Mouse (Mus musculus) hindbrain, postnatal 0 days (tissue): ENCODE results near the gene Rnf115. TPM values are rescaled to one million over a fixed set of nuclear protein-coding genes. Genes with fewer than 3 reads are reported as not detected.

Experiments used
- ATAC-seq: fragments of 200-750 bp; cut with Nextera tagmentation; 2 replicates; pipeline ENCODE4 v1.8.0; 2017; ENCODE audit warnings: mild to moderate bottlenecking, moderate TSS enrichment, moderate library complexity
- DNase-seq: peaks from one replicate; pipeline ENCODE4 v3.0.0-alpha.2; 2015; ENCODE audit warnings: low spot score
- H3K27ac ChIP-seq: fragments of 300-500 bp; sonication (generic); 2 replicates; pipeline ENCODE4 v1.5.1; 2014; ENCODE audit warnings: mild to moderate bottlenecking
- H3K27me3 ChIP-seq: fragments of 300-500 bp; sonication (generic); 2 replicates; pipeline ENCODE4 v1.6.1; 2014; ENCODE audit warnings: low read length, mixed read lengths; ENCODE audit not compliant: insufficient read depth
- H3K36me3 ChIP-seq: fragments of 300-500 bp; sonication (generic); 2 replicates; pipeline ENCODE4 v1.6.1; 2014; ENCODE audit warnings: low read length, mixed read lengths; ENCODE audit not compliant: insufficient read depth
- H3K4me1 ChIP-seq: fragments of 300-500 bp; sonication (generic); 2 replicates; pipeline ENCODE4 v1.6.1; 2014; ENCODE audit warnings: antibody characterized with exemption, low read length, mixed read lengths; ENCODE audit not compliant: insufficient read depth
- H3K4me2 ChIP-seq: fragments of 300-500 bp; sonication (generic); 2 replicates; pipeline ENCODE4 v1.6.1; 2014; ENCODE audit warnings: low read depth, mild to moderate bottlenecking, low read length, moderate library complexity, mixed read lengths
- H3K4me3 ChIP-seq: fragments of 300-500 bp; sonication (generic); 2 replicates; pipeline ENCODE4 v1.5.1; 2014; ENCODE audit warnings: low read length
- H3K9ac ChIP-seq: fragments of 300-500 bp; sonication (generic); replicated peaks from 2 replicates; pipeline ENCODE4 v1.6.1; 2014; ENCODE audit warnings: mild to moderate bottlenecking, low read length, moderate library complexity, mixed read lengths
- H3K9me3 ChIP-seq: fragments of 300-500 bp; sonication (generic); 2 replicates; pipeline ENCODE4 v1.6.1; 2016; ENCODE audit warnings: low read length, mixed read lengths
- CTCF ChIP-seq: IDR thresholded peaks from 2 replicates; pipeline ENCODE4 v1.5.1; 2016; ENCODE audit warnings: antibody characterized with exemption, control low read depth, low read depth
- WGBS: fragments of 180-500 bp; shearing (Covaris S2); extraction: QIAGEN DNeasy Blood & Tissue Kit; methylation state at CpG from one replicate; pipeline ENCODE4 v1.1.7; 2014; 5-methylcytosine and 5-hydroxymethylcytosine counted together
- polyA plus RNA-seq: library from polyadenylated mRNA; unstranded; fragments of >200 nt; fragmentation: Nextera tagmentation; extraction: Ambion mirVana; gene quantifications from 2 replicates; pipeline ENCODE4 v1.2.1, GENCODE M21; 2015
- total RNA-seq: library from RNA; depleted of rRNA; stranded (reverse); fragments of >200 nt; gene quantifications from 2 replicates; pipeline ENCODE4 v1.2.3, GENCODE M21; 2014; rRNA removed

The Rnf115 gene
- total and polyA plus RNA-seq, 2 experiments from 2014 or later, result 53.8 to 81.2 TPM

GRCm38 (mm10) chr3:96834587-96835348, 107.3 kb downstream of the Rnf115 start:
- Histone ChIP-seq H3K4me3 (no peak overlapping the region), H3K27me3 (no peaks in the 10 kb centered on the region), H3K4me1 (no peaks in the 10 kb centered on the region), H3K9ac (no peak overlapping the region), H3K4me2 (no peak overlapping the region), H3K36me3 (no peaks in the 10 kb centered on the region), H3K9me3 (no peaks in the 10 kb centered on the region), H3K27ac (no peak overlapping the region)
- no peak for DNase-seq
- ATAC-seq, result no peak
- WGBS, result 72% methylated on average over 7 of the region's 7 CpGs
- TF ChIP-seq CTCF, result no peak

GRCm38 (mm10) chr3:96836414-96836813, 109.0 kb downstream of the Rnf115 start:
- no peak for ATAC-seq
- WGBS, result 54% methylated on average over 2 of the region's 2 CpGs

GRCm38 (mm10) chr3:96838996-96839645, 111.7 kb downstream of the Rnf115 start:
- DNase-seq (no peak), ATAC-seq (no peak)
- Histone ChIP-seq H3K4me1 (no peaks in the 10 kb centered on the region), H3K4me3 (no peak overlapping the region), H3K9ac (no peak overlapping the region), H3K9me3 (no peaks in the 10 kb centered on the region), H3K27ac (no peak overlapping the region), H3K36me3 (no peaks in the 10 kb centered on the region), H3K4me2 (no peak overlapping the region), H3K27me3 (no peaks in the 10 kb centered on the region)
- WGBS, result 83% methylated on average over 7 of the region's 7 CpGs
- TF ChIP-seq CTCF, result no peak

More at GRCm38 (mm10) chr3:96836414-96836813, 109.0 kb downstream of the Rnf115 start:
- H3K9ac ChIP-seq, result no peak overlapping the region
- no peak overlapping the region for H3K27ac ChIP-seq
- no peaks in the 10 kb centered on the region for H3K36me3 ChIP-seq
- H3K27me3 ChIP-seq, result no peaks in the 10 kb centered on the region
- no peak overlapping the region for H3K4me2 ChIP-seq
- no peak for TF ChIP-seq CTCF
- H3K9me3 ChIP-seq, result no peaks in the 10 kb centered on the region
- no peaks in the 10 kb centered on the region for H3K4me1 ChIP-seq
- no peak for DNase-seq
- no peak overlapping the region for H3K4me3 ChIP-seq

Other genes starting within 250 kb of the Rnf115 start
- gene Hfe2, start 202.5 kb upstream of the Rnf115 start, total RNA-seq, result 0.78 and 1.9 TPM in 2 replicates
- 2.1 and 2.5 TPM in 2 replicates for gene Hfe2, start 202.5 kb upstream of the Rnf115 start, polyA plus RNA-seq
- 192 and 222 TPM in 2 replicates for gene Txnip, start 169.7 kb upstream of the Rnf115 start, total RNA-seq
- 133 and 148 TPM in 2 replicates for gene Txnip, start 169.7 kb upstream of the Rnf115 start, polyA plus RNA-seq
- not detected in 2 replicates for gene Gm16253, start 150.7 kb upstream of the Rnf115 start, total RNA-seq
- gene Gm16253, start 150.7 kb upstream of the Rnf115 start, polyA plus RNA-seq, result 0.48 and 0.96 TPM in 2 replicates
- gene Polr3gl, start 133.5 kb upstream of the Rnf115 start, total RNA-seq, result 10.7 and 11.2 TPM in 2 replicates
- 31.9 and 32.9 TPM in 2 replicates for gene Polr3gl, start 133.5 kb upstream of the Rnf115 start, polyA plus RNA-seq
- 26.4 and 29.6 TPM in 2 replicates for gene Ankrd34a, start 131.0 kb upstream of the Rnf115 start, total RNA-seq
- 14.2 and 15.3 TPM in 2 replicates for gene Ankrd34a, start 131.0 kb upstream of the Rnf115 start, polyA plus RNA-seq
- gene Lix1l, start 126.5 kb upstream of the Rnf115 start, total RNA-seq, result 45.0 and 48.4 TPM in 2 replicates
- gene Lix1l, start 126.5 kb upstream of the Rnf115 start, polyA plus RNA-seq, result 3.9 and 5.2 TPM in 2 replicates
- 14.9 and 17.0 TPM in 2 replicates for gene Rbm8a, start 97.7 kb upstream of the Rnf115 start, total RNA-seq
- 114 TPM in 2 replicates for gene Rbm8a, start 97.7 kb upstream of the Rnf115 start, polyA plus RNA-seq
- gene Pex11b, start 92.3 kb upstream of the Rnf115 start, total RNA-seq, result 47.1 and 63.9 TPM in 2 replicates
- 66.9 and 67.3 TPM in 2 replicates for gene Pex11b, start 92.3 kb upstream of the Rnf115 start, polyA plus RNA-seq
- 0.32 TPM in 1 of 2 replicates, not detected in the other for gene Gm42957, start 92.2 kb upstream of the Rnf115 start, total RNA-seq
- 0.15 TPM in 1 of 2 replicates, not detected in the other for gene Gm42957, start 92.2 kb upstream of the Rnf115 start, polyA plus RNA-seq
- 2.3 and 2.6 TPM in 2 replicates for gene Itga10, start 82.1 kb upstream of the Rnf115 start, total RNA-seq
- 0.79 and 1.4 TPM in 2 replicates for gene Itga10, start 82.1 kb upstream of the Rnf115 start, polyA plus RNA-seq
- gene Ankrd35, start 57.5 kb upstream of the Rnf115 start, total RNA-seq, result 2.1 and 6.4 TPM in 2 replicates
- 2.8 and 3.0 TPM in 2 replicates for gene Ankrd35, start 57.5 kb upstream of the Rnf115 start, polyA plus RNA-seq
- 37.5 and 46.1 TPM in 2 replicates for gene Pias3, start 31.3 kb upstream of the Rnf115 start, total RNA-seq
- 41.3 and 44.3 TPM in 2 replicates for gene Pias3, start 31.3 kb upstream of the Rnf115 start, polyA plus RNA-seq
- 13.0 and 13.4 TPM in 2 replicates for gene Nudt17, start 19.1 kb upstream of the Rnf115 start, total RNA-seq
- 17.6 and 17.8 TPM in 2 replicates for gene Nudt17, start 19.1 kb upstream of the Rnf115 start, polyA plus RNA-seq
- 10.9 and 11.7 TPM in 2 replicates for gene Polr3c, start within 50 bp of the Rnf115 start, total RNA-seq
- 26.3 and 29.1 TPM in 2 replicates for gene Polr3c, start within 50 bp of the Rnf115 start, polyA plus RNA-seq
- gene Pdzk1, start 101.6 kb downstream of the Rnf115 start, total RNA-seq, result 0.05 TPM in 1 of 2 replicates, not detected in the other
- gene Pdzk1, start 101.6 kb downstream of the Rnf115 start, polyA plus RNA-seq, result 0.24 TPM in 1 of 2 replicates, not detected in the other
- gene Cd160, start 101.7 kb downstream of the Rnf115 start, total RNA-seq, result not detected in 2 replicates
- gene Cd160, start 101.7 kb downstream of the Rnf115 start, polyA plus RNA-seq, result 0.06 and 0.13 TPM in 2 replicates
- 1.2 and 2.6 TPM in 2 replicates for gene Gja5, start 177.0 kb downstream of the Rnf115 start, total RNA-seq
- gene Gja5, start 177.0 kb downstream of the Rnf115 start, polyA plus RNA-seq, result 1.2 and 1.3 TPM in 2 replicates
- 20.4 and 40.3 TPM in 2 replicates for gene Gpr89, start 177.7 kb downstream of the Rnf115 start, total RNA-seq
- gene Gpr89, start 177.7 kb downstream of the Rnf115 start, polyA plus RNA-seq, result 34.9 and 41.8 TPM in 2 replicates
- gene Gja8, start 198.4 kb downstream of the Rnf115 start, total RNA-seq, result not detected in 2 replicates
- 0.04 and 0.05 TPM in 2 replicates for gene Gja8, start 198.4 kb downstream of the Rnf115 start, polyA plus RNA-seq